Mouse (Mus musculus): ENCODE results near the gene Atg10.

DNA sequence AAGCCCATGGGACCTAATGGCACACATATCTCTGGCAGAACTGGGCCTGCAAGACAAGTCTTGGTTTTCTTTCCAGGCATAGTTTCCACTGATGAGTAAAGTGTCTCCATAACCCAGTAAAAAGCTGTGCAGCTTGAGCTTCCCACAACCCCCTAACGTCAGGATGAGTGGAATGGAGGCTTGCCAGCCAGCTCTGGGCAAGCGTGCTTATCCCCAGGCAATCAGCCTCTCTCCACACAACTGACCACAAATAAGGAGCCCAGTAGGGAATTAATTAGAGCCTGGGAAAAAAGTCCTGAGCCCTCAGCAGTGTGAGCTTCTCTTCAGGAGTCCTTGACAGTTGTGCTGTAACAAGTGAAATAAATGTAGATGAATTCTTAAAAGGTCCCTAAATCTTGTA, 327.7 kb downstream of the Atg10 start:
- no peak for TF ChIP-seq CTCF (IDR thresholded peaks at IDR 0.05; ENCODE audit: borderline replicate concordance, insufficient read depth, low read depth, low read length)
- TF ChIP-seq POLR2A (IDR thresholded peaks at IDR 0.05; ENCODE audit: borderline replicate concordance, insufficient read depth, low read length), result no peak

All from cerebellum, adult 2 months (tissue).